Mouse (Mus musculus) embryonic facial prominence, embryonic 14.5 days (tissue): Measurements from ENCODE around the gene Shoc2. TPM values are rescaled to one million over a fixed set of nuclear protein-coding genes. Genes with fewer than 3 reads are reported as not detected.

Source experiments
- ATAC-seq: fragments of 200-750 bp; cut with Nextera tagmentation; 2 replicates; pipeline ENCODE4 v1.8.0; 2017; ENCODE audit warnings: low read depth, moderate number of reproducible peaks, moderate TSS enrichment
- DNase-seq: peaks from one replicate; pipeline ENCODE4 v3.0.0-alpha.2; 2015; ENCODE audit warnings: low spot score
- H3K27ac ChIP-seq: fragments of 300-500 bp; sonication (generic); replicated peaks from 2 replicates; pipeline ENCODE4 v1.5.1; 2014; ENCODE audit warnings: low read depth, mild to moderate bottlenecking, low read length, moderate library complexity
- H3K27me3 ChIP-seq: fragments of 300-500 bp; sonication (generic); replicated peaks from 2 replicates; pipeline ENCODE4 v1.6.1; 2014; ENCODE audit warnings: low read length; ENCODE audit not compliant: control insufficient read depth, insufficient read depth
- H3K36me3 ChIP-seq: fragments of 300-500 bp; sonication (generic); 2 replicates; pipeline ENCODE4 v1.6.1; 2014; ENCODE audit warnings: low read length, mixed read lengths; ENCODE audit not compliant: control insufficient read depth, insufficient read depth
- H3K4me1 ChIP-seq: fragments of 300-500 bp; sonication (generic); 2 replicates; pipeline ENCODE4 v1.6.1; 2014; ENCODE audit warnings: antibody characterized with exemption, low read length; ENCODE audit not compliant: control insufficient read depth, insufficient read depth
- H3K4me2 ChIP-seq: fragments of 300-500 bp; sonication (generic); 2 replicates; pipeline ENCODE4 v1.6.1; 2014; ENCODE audit warnings: low read depth, mild to moderate bottlenecking, low read length, moderate library complexity, mixed read lengths
- H3K4me3 ChIP-seq: fragments of 300-500 bp; sonication (generic); 2 replicates; pipeline ENCODE4 v1.5.1; 2014; ENCODE audit warnings: low read depth, mild to moderate bottlenecking, low read length
- H3K9ac ChIP-seq: fragments of 300-500 bp; sonication (generic); 2 replicates; pipeline ENCODE4 v1.6.1; 2014; ENCODE audit warnings: low read depth, mild to moderate bottlenecking, low read length, moderate library complexity, mixed read lengths
- H3K9me3 ChIP-seq: fragments of 300-500 bp; sonication (generic); 2 replicates; pipeline ENCODE4 v1.6.1; 2016; ENCODE audit warnings: low read length; ENCODE audit not compliant: control insufficient read depth
- WGBS: fragments of 180-500 bp; shearing (Covaris S2); extraction: QIAGEN DNeasy Blood & Tissue Kit; methylation state at CpG from one replicate; pipeline ENCODE4 v1.1.7; 2014; 5-methylcytosine and 5-hydroxymethylcytosine counted together
- polyA plus RNA-seq: library from polyadenylated mRNA; unstranded; fragments of >200 nt; fragmentation: Nextera tagmentation; extraction: Ambion mirVana; gene quantifications from 2 replicates; pipeline ENCODE4 v1.2.1, GENCODE M21; 2014

The Shoc2 gene
- polyA plus RNA-seq, 1 experiment from 2014 or later = 48.1 TPM

DNA sequence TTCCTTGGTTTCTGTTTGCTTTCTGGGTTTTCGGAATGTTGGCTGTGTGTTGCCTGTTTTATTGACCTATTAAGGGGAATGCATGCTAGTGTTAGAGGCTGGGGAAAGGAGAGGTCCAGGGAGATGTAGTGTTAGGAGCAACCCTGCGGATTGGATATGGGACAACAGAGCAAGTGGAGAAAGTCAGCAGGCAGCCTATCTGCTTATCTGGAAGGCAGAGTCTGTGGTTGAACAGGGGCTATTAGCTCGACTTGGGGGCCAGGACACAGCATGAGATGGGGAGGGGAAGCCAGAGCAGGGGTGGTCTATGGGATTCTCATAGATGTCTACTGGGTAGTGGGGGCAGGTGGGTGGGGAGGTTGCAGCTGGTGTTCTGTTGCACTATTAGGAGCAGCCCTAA lies 37.9 kb downstream of the Shoc2 start:
- Histone ChIP-seq H3K9ac (no peak overlapping the region), H3K4me2 (no peak overlapping the region), H3K36me3 (peaks cover 3% of the 10 kb centered on the region; the same call in 1 of the 2 replicates), H3K4me1 (peaks cover 7% of the 10 kb centered on the region; the same call in 1 of the 2 replicates), H3K4me3 (no peak overlapping the region), H3K9me3 (no peaks in the 10 kb centered on the region; the same call in 1 of the 2 replicates), H3K27me3 (no peaks in the 10 kb centered on the region), H3K27ac (no peak overlapping the region)
- WGBS = 68% methylated on average over 3 of the region's 3 CpGs
- ATAC-seq = no peak
- DNase-seq = no peak

DNA sequence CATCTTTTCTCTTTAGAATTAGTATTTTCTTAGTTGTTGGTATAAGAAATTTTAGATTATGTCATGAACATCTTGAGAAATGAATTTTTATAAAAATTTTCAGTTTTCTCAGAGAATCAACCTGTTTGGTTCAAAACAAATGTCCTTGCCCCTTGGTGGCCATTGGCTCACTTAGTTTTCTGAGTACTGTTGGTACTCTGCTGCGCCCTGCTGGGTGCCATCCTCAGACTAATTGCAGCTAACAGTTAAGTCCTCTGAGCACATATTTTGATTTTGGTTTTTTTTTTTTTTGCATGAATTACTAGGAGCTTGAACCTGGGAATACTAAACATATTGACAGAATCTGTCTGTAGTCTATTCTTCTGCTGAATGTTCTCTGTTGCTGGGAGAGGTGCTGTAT lies 39.2 kb downstream of the Shoc2 start:
- 95% methylated on average over 1 of the region's 1 CpGs for WGBS
- no peak for ATAC-seq
- H3K4me3 ChIP-seq = no peak overlapping the region
- H3K27me3 ChIP-seq = no peaks in the 10 kb centered on the region
- H3K9ac ChIP-seq = no peak overlapping the region
- no peak overlapping the region for H3K4me2 ChIP-seq
- peaks cover 11% of the 10 kb centered on the region for H3K36me3 ChIP-seq
- DNase-seq = no peak
- H3K4me1 ChIP-seq = peaks cover 7% of the 10 kb centered on the region; the same call in 1 of the 2 replicates
- no peaks in the 10 kb centered on the region for H3K9me3 ChIP-seq
- H3K27ac ChIP-seq = no peak overlapping the region

GRCm38 (mm10) chr19:53984628-53985027 lies 40.5 kb downstream of the Shoc2 start:
- 95% methylated on average over 3 of the region's 3 CpGs for WGBS
- ATAC-seq = no peak
- H3K27ac ChIP-seq = no peak overlapping the region
- H3K36me3 ChIP-seq = peaks cover 19% of the 10 kb centered on the region
- H3K27me3 ChIP-seq = no peaks in the 10 kb centered on the region
- H3K4me3 ChIP-seq = no peak overlapping the region
- H3K9me3 ChIP-seq = no peaks in the 10 kb centered on the region
- no peak overlapping the region for H3K9ac ChIP-seq
- no peak overlapping the region for H3K4me2 ChIP-seq
- DNase-seq = no peak
- peaks cover 7% of the 10 kb centered on the region; the same call in 1 of the 2 replicates for H3K4me1 ChIP-seq

DNA sequence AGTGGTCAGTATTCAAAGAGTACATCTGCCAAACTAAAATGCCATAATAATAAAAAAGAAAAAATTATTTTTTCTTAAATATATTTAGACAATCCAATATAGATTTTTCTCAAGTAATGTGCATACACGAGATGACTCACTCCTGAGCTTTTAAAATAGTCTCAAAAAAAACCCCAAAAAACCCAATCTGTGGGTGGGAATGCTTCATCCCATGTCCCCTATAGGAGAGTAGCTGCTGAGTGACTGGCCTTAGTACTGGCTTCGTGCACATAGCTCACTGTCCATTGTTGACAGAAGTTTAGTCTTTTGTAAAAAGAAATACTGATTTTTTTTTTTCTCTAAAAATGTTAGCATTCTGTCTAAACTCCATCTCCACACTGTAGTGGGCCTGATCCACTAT lies 46.4 kb downstream of the Shoc2 start:
- H3K36me3 ChIP-seq = peaks cover 20% of the 10 kb centered on the region
- no peak overlapping the region for H3K4me3 ChIP-seq
- no peaks in the 10 kb centered on the region for H3K9me3 ChIP-seq
- no peaks in the 10 kb centered on the region for H3K4me1 ChIP-seq
- no peaks in the 10 kb centered on the region for H3K27me3 ChIP-seq
- H3K27ac ChIP-seq = no peak overlapping the region
- DNase-seq (no peak), ATAC-seq (no peak)
- 85% methylated on average over 2 of the region's 2 CpGs for WGBS
- H3K9ac ChIP-seq = no peak overlapping the region
- no peak overlapping the region for H3K4me2 ChIP-seq

- no peak overlapping the region for H3K4me2 ChIP-seq
- ATAC-seq = no peak
- no peaks in the 10 kb centered on the region for H3K27me3 ChIP-seq
- H3K4me1 ChIP-seq = peaks cover 4% of the 10 kb centered on the region; the same call in 1 of the 2 replicates
- no peaks in the 10 kb centered on the region for H3K9me3 ChIP-seq
- H3K4me3 ChIP-seq = no peak overlapping the region
- DNase-seq = no peak
- WGBS = 68% methylated on average over 3 of the region's 3 CpGs
- no peak overlapping the region for H3K9ac ChIP-seq
- peaks cover 6% of the 10 kb centered on the region; the same call in 1 of the 2 replicates for H3K36me3 ChIP-seq
- H3K27ac ChIP-seq = no peak overlapping the region
Observed at GRCm38 (mm10) chr19:53993860-53994259, 49.8 kb downstream of the Shoc2 start.

DNA sequence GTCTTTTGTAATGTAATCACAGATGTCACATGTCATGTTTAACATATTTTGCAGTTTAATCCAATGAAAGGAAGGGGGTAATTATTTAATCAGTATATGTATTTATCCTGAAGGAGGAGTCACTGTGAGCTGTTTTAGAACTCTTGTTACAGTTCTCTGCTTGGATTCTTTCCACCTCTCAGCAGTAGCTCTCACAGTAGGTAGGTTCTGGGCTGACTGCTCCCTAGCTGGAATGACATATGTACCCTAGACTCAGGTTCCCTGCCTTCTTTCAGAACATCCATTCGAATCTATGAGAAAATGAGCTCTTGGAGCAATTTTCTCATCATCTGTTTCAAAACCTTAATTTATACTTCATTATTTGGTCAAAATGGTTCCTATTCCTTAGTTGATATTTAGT lies 50.2 kb downstream of the Shoc2 start:
- DNase-seq = no peak
- ATAC-seq = no peak
- Histone ChIP-seq H3K27ac (no peak overlapping the region), H3K4me3 (no peak overlapping the region), H3K27me3 (no peaks in the 10 kb centered on the region), H3K9ac (no peak overlapping the region), H3K36me3 (0 out of 2 replicates have a peak, but pooled peaks cover 4% of the 10 kb centered on the region), H3K4me2 (no peak overlapping the region), H3K9me3 (no peaks in the 10 kb centered on the region), H3K4me1 (peaks cover 4% of the 10 kb centered on the region; the same call in 1 of the 2 replicates)
- WGBS = 67% methylated on average over 1 of the region's 1 CpGs

- H3K9ac ChIP-seq = no peak overlapping the region
- ATAC-seq (no peak), DNase-seq (no peak)
- no peak overlapping the region for H3K4me2 ChIP-seq
- WGBS = 75% methylated on average over 4 of the region's 4 CpGs
- no peaks in the 10 kb centered on the region for H3K27me3 ChIP-seq
- no peak overlapping the region for H3K4me3 ChIP-seq
- H3K27ac ChIP-seq = no peak overlapping the region
- no peaks in the 10 kb centered on the region for H3K9me3 ChIP-seq
- 0 out of 2 replicates have a peak, but pooled peaks cover 1% of the 10 kb centered on the region for H3K36me3 ChIP-seq
- H3K4me1 ChIP-seq = no peaks in the 10 kb centered on the region
Observed at GRCm38 (mm10) chr19:54010973-54011372, 66.9 kb downstream of the Shoc2 start.

- no peaks in the 10 kb centered on the region for H3K9me3 ChIP-seq
- ATAC-seq = no peak
- no peaks in the 10 kb centered on the region for H3K27me3 ChIP-seq
- WGBS = 95% methylated on average over 5 of the region's 5 CpGs
- H3K36me3 ChIP-seq = no peaks in the 10 kb centered on the region; the same call in 1 of the 2 replicates
- no peak for DNase-seq
- no peak overlapping the region for H3K9ac ChIP-seq
- H3K4me2 ChIP-seq = no peak overlapping the region
- no peaks in the 10 kb centered on the region for H3K4me1 ChIP-seq
- H3K4me3 ChIP-seq = no peak overlapping the region
- no peak overlapping the region for H3K27ac ChIP-seq
Observed at GRCm38 (mm10) chr19:54014999-54015398, 70.9 kb downstream of the Shoc2 start.

GRCm38 (mm10) chr19:54015503-54015902 lies 71.4 kb downstream of the Shoc2 start:
- no peak overlapping the region for H3K27ac ChIP-seq
- ATAC-seq (no peak), DNase-seq (no peak)
- H3K4me1 ChIP-seq = no peaks in the 10 kb centered on the region
- H3K4me3 ChIP-seq = no peak overlapping the region
- WGBS = 89% methylated on average over 5 of the region's 5 CpGs
- no peak overlapping the region for H3K9ac ChIP-seq
- no peak overlapping the region for H3K4me2 ChIP-seq
- no peaks in the 10 kb centered on the region for H3K27me3 ChIP-seq
- peaks cover 2% of the 10 kb centered on the region for H3K36me3 ChIP-seq
- H3K9me3 ChIP-seq = no peaks in the 10 kb centered on the region
